Mouse (Mus musculus): ENCODE results near the gene Haus3. TPM values are rescaled to one million over a fixed set of nuclear protein-coding genes. Genes with fewer than 3 reads are reported as not detected.

The Haus3 gene
- total and polyA plus RNA-seq, 3 experiments: 2.0 to 111 (median 94.2) TPM

DNA sequence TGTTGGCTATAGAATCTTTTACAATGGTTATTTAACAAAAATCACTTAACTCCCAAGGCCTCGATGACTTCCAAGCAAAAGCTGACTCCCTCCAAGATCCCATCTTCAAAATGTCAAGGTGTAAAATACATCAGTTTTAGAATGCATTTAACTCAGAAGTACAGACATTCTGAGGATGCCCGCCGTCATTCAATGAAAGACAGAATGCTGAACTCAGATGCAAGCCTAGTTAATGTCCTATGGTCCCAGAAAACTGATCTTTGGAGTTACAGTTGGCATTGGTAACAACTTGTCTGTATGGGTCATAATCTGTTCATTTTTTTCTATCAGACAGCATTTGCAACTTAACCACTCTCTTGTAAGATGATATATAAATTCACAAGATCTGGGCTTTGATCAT, 627 bp upstream of the Haus3 start:
- Histone ChIP-seq H3K27me3 (ENCODE audit: insufficient read depth, low read length) (peaks cover 2% of the 10 kb centered on the region), H3K4me3 (ENCODE audit: low read depth, low read length) (peak overlapping the region; percentile 85), H3K9me3 (replicated peaks) (no peaks in the 10 kb centered on the region), H3K36me3 (replicated peaks) (peaks cover 15% of the 10 kb centered on the region), H3K4me1 (ENCODE audit: insufficient read depth, low read depth, low read length) (peaks cover 23% of the 10 kb centered on the region)
- TF ChIP-seq GATA1 (IDR thresholded peaks at IDR 0.05; ENCODE audit: borderline replicate concordance, low read length) (no peak), TAL1 (conservative IDR thresholded peaks at IDR 0.05; ENCODE audit: low read depth, low read length) (no peak), POLR2AphosphoS5 (IDR thresholded peaks at IDR 0.05; ENCODE audit: insufficient replicate concordance, low read depth, low read length) (no peak), GATA2 (IDR thresholded peaks at IDR 0.05; ENCODE audit: borderline replicate concordance, low read depth, low read length) (no peak), CTCF (IDR thresholded peaks at IDR 0.05; ENCODE audit: low read depth, low read length) (no peak)
- DNase-seq (ENCODE audit: low spot score) (no peak), ATAC-seq (ENCODE audit: extremely low read depth, insufficient number of reproducible peaks, low FRiP score, poor library complexity, severe bottlenecking) (no peak)

DNA sequence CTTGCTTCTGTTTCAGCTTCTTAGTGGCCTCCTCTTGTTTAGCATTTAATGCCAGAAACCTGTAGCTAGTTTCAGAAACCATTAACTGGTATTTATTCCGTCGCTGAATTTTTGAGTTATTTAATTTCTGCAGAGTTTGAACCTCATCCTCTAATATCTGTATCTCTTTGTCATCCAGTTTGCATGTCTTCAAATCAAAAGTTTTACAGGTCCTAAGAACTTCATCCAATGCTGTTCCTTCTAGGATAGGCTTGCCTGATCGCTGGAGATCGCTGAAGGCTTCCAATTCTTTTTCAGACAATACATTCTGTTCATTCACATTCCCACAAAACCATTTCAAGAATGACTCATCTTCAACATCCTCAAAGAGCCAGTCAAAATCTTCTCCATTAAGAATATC, 1.5 kb downstream of the Haus3 start:
- DNase-seq (ENCODE audit: low spot score): no peak
- peaks cover 14% of the 10 kb centered on the region for H3K36me3 ChIP-seq (replicated peaks)
- H3K27me3 ChIP-seq (ENCODE audit: insufficient read depth, low read length): no peaks in the 10 kb centered on the region
- no peaks in the 10 kb centered on the region for H3K9me3 ChIP-seq (replicated peaks)
- TF ChIP-seq GATA2 (IDR thresholded peaks at IDR 0.05; ENCODE audit: borderline replicate concordance, low read depth, low read length): no peak
- TF ChIP-seq TAL1 (conservative IDR thresholded peaks at IDR 0.05; ENCODE audit: low read depth, low read length): no peak
- no peak for TF ChIP-seq POLR2AphosphoS5 (IDR thresholded peaks at IDR 0.05; ENCODE audit: insufficient replicate concordance, low read depth, low read length)
- TF ChIP-seq CTCF (IDR thresholded peaks at IDR 0.05; ENCODE audit: low read depth, low read length): no peak
- TF ChIP-seq GATA1 (IDR thresholded peaks at IDR 0.05; ENCODE audit: borderline replicate concordance, low read length): no peak
- H3K4me1 ChIP-seq (ENCODE audit: insufficient read depth, low read depth, low read length): peaks cover 32% of the 10 kb centered on the region
- H3K4me3 ChIP-seq (ENCODE audit: low read depth, low read length): peak overlapping the region; percentile 16; the same call in 1 of the 2 replicates
- ATAC-seq (ENCODE audit: extremely low read depth, insufficient number of reproducible peaks, low FRiP score, poor library complexity, severe bottlenecking): no peak

DNA sequence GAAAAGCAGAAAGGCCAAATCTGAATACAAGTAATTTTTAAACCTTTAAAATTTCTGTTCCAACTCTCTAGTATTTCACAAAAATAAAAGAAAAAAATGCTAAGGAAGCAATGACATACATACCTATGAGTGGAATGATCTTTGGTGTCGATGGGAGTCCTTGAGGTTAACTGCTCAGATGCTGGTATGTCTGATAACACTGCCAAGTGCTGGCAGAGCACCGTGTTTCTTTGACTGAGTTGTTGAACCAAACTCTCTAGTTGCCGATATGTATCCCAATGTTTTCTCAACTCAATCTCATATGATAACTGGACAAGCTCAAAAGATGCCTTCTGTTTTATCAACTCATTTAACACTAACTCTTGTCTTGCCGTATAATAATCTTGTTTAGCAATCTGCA, 3.5 kb downstream of the Haus3 start:
- ATAC-seq (ENCODE audit: extremely low read depth, insufficient number of reproducible peaks, low FRiP score, poor library complexity, severe bottlenecking) (no peak), DNase-seq (ENCODE audit: low spot score) (no peak)
- Histone ChIP-seq H3K27me3 (ENCODE audit: insufficient read depth, low read length) (no peaks in the 10 kb centered on the region), H3K9me3 (replicated peaks) (no peaks in the 10 kb centered on the region), H3K36me3 (replicated peaks) (peaks cover 26% of the 10 kb centered on the region), H3K4me1 (ENCODE audit: insufficient read depth, low read depth, low read length) (peaks cover 32% of the 10 kb centered on the region), H3K4me3 (ENCODE audit: low read depth, low read length) (peak overlapping the region; percentile 52; the same call in 1 of the 2 replicates)
- TF ChIP-seq GATA1 (IDR thresholded peaks at IDR 0.05; ENCODE audit: borderline replicate concordance, low read length) (no peak), POLR2AphosphoS5 (IDR thresholded peaks at IDR 0.05; ENCODE audit: insufficient replicate concordance, low read depth, low read length) (no peak), GATA2 (IDR thresholded peaks at IDR 0.05; ENCODE audit: borderline replicate concordance, low read depth, low read length) (no peak), CTCF (IDR thresholded peaks at IDR 0.05; ENCODE audit: low read depth, low read length) (no peak), TAL1 (conservative IDR thresholded peaks at IDR 0.05; ENCODE audit: low read depth, low read length) (no peak)

DNA sequence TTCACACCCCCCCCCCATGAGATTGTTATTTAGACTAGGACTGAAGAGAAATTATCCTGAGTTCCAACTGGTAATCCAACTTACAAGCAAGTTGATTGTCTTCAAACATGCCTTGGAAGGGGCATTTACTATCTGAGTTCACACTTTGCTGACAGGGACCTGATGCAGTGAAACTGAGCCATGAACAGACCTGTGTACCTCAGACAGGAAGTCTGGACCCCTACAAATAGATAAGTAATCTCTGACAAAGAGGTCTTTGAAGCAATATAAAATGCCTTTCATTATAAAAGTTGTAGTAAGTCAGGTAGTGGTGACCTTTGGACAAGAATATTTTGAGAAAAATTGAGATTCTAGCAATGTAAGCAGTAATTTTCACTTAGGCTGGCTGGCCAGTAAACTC, 20.9 kb downstream of the Haus3 start:
- Histone ChIP-seq H3K4me1 (ENCODE audit: insufficient read depth, low read depth, low read length) (no peaks in the 10 kb centered on the region), H3K4me3 (ENCODE audit: low read depth, low read length) (no peak overlapping the region), H3K9me3 (replicated peaks) (no peaks in the 10 kb centered on the region), H3K36me3 (replicated peaks) (peaks cover 3% of the 10 kb centered on the region), H3K27me3 (ENCODE audit: insufficient read depth, low read length) (no peaks in the 10 kb centered on the region)
- TF ChIP-seq GATA2 (IDR thresholded peaks at IDR 0.05; ENCODE audit: borderline replicate concordance, low read depth, low read length): no peak
- TF ChIP-seq CTCF (IDR thresholded peaks at IDR 0.05; ENCODE audit: low read depth, low read length): no peak
- TF ChIP-seq TAL1 (conservative IDR thresholded peaks at IDR 0.05; ENCODE audit: low read depth, low read length): no peak
- TF ChIP-seq GATA1 (IDR thresholded peaks at IDR 0.05; ENCODE audit: borderline replicate concordance, low read length): no peak
- TF ChIP-seq POLR2AphosphoS5 (IDR thresholded peaks at IDR 0.05; ENCODE audit: insufficient replicate concordance, low read depth, low read length): no peak
- DNase-seq (ENCODE audit: low spot score) (no peak), ATAC-seq (ENCODE audit: extremely low read depth, insufficient number of reproducible peaks, low FRiP score, poor library complexity, severe bottlenecking) (no peak)

DNA sequence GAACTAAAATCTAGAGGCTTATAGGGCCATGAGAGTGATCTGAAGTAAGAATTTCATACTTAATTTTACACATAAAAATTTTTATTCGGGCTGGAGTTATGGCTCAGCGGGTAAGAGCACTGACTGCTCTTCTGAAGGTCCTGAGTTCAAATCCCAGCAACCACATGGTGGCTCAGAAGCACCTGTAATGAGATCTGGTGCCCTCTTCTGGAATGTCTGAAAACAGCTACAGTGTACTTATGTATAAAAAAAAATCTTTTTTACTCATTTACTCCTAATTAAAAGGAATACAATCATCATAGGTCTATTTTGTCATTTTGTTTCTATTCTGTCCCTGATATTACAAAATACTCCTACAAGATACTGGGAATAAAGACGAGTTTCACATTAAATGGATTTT, 21.8 kb downstream of the Haus3 start:
- DNase-seq (ENCODE audit: low spot score) (no peak), ATAC-seq (ENCODE audit: extremely low read depth, insufficient number of reproducible peaks, low FRiP score, poor library complexity, severe bottlenecking) (no peak)
- H3K4me3 ChIP-seq (ENCODE audit: low read depth, low read length): no peak overlapping the region
- no peaks in the 10 kb centered on the region for H3K4me1 ChIP-seq (ENCODE audit: insufficient read depth, low read depth, low read length)
- no peaks in the 10 kb centered on the region for H3K36me3 ChIP-seq (replicated peaks)
- no peaks in the 10 kb centered on the region for H3K27me3 ChIP-seq (ENCODE audit: insufficient read depth, low read length)
- TF ChIP-seq GATA1 (IDR thresholded peaks at IDR 0.05; ENCODE audit: borderline replicate concordance, low read length) (no peak), CTCF (IDR thresholded peaks at IDR 0.05; ENCODE audit: low read depth, low read length) (no peak), TAL1 (conservative IDR thresholded peaks at IDR 0.05; ENCODE audit: low read depth, low read length) (no peak), POLR2AphosphoS5 (IDR thresholded peaks at IDR 0.05; ENCODE audit: insufficient replicate concordance, low read depth, low read length) (no peak), GATA2 (IDR thresholded peaks at IDR 0.05; ENCODE audit: borderline replicate concordance, low read depth, low read length) (no peak)
- no peaks in the 10 kb centered on the region for H3K9me3 ChIP-seq (replicated peaks)

DNA sequence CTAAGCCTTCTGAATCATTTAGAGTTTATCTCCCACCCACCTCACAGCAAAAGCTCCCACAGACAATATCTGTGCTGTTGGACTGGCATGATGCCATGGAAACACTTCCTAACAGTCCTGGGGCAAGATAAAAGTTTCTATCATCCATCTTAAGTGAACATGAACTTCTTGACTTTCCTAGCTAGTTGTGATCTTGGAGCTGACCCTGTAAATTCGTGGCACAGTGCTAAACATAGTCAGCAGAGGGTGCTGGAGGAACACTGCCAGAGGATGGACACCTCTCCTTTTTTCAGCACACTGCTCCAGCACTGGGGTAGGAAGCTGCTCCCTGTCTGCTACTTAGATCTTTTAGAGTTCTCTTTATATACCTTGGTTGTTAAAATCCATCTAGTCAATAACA, 29.6 kb downstream of the Haus3 start:
- peaks cover 3% of the 10 kb centered on the region; the same call in 1 of the 2 replicates for H3K27me3 ChIP-seq (ENCODE audit: insufficient read depth, low read length)
- H3K4me3 ChIP-seq (ENCODE audit: low read depth, low read length): no peak overlapping the region
- TF ChIP-seq CTCF (IDR thresholded peaks at IDR 0.05; ENCODE audit: low read depth, low read length) (no peak), TAL1 (conservative IDR thresholded peaks at IDR 0.05; ENCODE audit: low read depth, low read length) (no peak)
- no peaks in the 10 kb centered on the region for H3K36me3 ChIP-seq (replicated peaks)
- no peaks in the 10 kb centered on the region for H3K4me1 ChIP-seq (ENCODE audit: insufficient read depth, low read depth, low read length)
- ATAC-seq (ENCODE audit: extremely low read depth, insufficient number of reproducible peaks, low FRiP score, poor library complexity, severe bottlenecking) (no peak), DNase-seq (ENCODE audit: low spot score) (no peak)
- no peaks in the 10 kb centered on the region for H3K9me3 ChIP-seq (replicated peaks)
